Mouse (Mus musculus) liver, embryonic 18 days (tissue): ENCODE data around the gene Scyl1. TPM values are rescaled to one million over a fixed set of nuclear protein-coding genes. Genes with fewer than 3 reads are reported as not detected.

Source experiments
- polyA plus RNA-seq: library from polyadenylated mRNA; depleted of rRNA; stranded (reverse); fragments of >200 nt; gene quantifications from 2 replicates; pipeline ENCODE4 v1.2.3, GENCODE M21; 2012; rRNA removed

Scyl1 gene
- 28.7 and 29.1 TPM in 2 replicates for polyA plus RNA-seq

DNA sequence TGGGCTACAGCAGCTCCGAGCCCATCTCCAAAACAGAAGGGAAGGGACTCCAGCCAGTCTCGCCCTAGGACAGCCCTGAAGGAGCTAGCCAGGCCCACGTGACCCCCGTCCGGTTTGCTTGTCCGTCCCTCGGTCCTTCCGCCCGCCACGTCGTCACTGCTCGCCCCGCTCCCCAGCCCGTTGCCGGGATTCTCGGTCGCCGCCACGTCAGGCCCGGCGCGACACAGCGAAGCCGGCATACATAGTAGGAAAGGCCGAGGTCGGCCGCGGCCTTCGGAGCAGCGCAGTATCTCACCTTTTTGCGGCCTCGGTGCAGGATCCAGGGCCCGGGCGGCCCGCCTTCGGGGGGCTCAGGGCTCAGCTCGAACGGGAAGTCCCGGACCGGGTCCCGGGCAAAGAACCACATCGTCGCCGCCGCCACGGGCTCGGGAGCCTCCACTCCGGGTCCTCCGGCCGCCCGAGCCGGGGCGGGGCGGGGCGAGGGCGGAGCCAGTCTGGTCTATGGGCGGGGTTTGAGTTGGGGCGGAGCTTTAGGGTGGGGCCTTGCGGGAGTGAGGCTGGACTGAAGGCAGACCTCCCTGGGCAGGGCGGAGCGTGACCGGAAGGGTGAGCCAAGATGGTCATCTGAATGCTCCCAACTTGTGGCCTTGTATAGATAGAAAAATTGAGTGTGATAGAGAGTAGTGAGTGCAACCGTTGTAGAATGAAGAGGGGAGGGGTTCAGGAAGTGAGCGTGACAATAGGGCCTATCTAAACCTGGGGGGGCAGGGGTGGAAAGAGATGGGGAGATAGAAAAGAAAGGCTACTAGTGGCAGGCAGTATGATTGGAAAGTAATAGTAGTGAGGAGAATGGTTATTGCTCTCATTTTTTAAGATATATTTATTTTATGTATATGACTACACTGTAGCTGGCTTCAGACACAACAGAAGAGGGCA lies at the start of gene Scyl1:
TSS of gene Scyl1 (minus strand) at position 495 of the 936 bp plus-strand sequence.

DNA sequence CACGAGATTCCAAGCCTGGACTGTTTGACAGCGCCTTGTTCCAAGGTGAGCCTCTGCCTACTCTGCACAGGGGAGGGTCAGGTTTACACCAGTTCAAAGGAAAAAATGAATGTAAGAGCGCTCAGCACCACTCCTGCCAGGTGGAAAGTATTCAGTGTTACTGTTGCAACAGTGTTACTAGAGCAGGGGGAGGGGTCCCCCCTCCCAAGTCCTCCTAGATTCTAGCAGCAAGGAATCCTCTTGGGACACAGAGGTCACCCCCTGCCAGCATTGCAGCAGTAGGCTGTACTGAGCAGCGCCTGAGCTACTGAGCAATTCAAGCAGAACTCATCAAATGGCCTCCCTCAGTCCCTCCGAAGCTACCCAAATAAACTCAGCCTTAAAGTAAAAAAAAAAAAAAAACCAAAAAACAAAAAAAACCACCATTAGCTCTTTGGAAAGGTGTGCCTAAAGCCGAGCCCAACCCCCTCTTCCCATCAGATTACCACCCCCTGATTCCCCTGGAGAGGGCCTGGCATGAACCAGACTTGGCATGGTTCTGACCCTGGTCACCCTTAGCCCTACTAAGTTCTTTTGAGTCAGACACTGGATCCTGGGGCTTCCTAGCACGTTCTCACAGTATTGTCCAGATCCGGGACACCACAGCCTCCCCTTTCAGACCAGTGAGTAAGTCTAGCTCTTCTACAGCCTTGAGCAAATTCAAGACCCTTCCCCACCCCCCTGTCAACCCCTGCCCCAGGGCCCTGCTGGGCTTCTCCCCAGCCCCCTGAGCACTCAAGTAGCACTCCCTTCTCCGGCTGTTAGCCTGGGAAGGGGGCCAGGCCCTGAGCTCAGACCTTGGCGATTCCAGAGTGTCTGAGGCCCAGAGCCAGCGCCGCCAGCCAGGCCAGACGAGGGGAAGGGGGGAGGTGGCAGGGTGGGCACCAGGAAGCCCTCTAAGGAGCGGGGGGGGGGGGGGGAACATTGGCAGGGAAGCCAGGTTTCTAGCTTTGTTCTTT lies 30.6 kb downstream of the Scyl1 start, which contains the start of gene Ltbp3:
TSS of gene Ltbp3 (plus strand) at position 585 of the 998 bp plus-strand sequence.

DNA sequence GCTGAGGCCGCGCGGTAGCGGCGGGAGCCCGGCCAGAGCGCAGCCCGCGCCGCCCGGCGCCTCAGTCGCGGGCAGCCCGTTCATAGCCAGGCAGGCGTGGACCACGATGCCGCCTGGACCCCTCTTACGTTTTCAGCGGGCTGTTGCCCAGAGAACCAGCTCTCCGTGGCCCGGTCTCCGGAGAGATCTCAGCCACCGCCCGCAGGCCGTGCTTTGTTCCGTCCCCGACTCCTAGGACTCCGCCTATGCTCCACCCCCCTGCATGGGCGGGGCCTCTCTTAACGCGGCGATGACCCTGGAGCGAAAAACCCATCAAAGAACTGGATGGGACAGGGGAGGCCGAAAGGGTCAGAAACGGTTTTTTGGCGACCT lies 41.8 kb downstream of the Scyl1 start, which contains the start of gene Fam89b:
TSS of gene Fam89b (minus strand) at position 210 of the 372 bp plus-strand sequence.

DNA sequence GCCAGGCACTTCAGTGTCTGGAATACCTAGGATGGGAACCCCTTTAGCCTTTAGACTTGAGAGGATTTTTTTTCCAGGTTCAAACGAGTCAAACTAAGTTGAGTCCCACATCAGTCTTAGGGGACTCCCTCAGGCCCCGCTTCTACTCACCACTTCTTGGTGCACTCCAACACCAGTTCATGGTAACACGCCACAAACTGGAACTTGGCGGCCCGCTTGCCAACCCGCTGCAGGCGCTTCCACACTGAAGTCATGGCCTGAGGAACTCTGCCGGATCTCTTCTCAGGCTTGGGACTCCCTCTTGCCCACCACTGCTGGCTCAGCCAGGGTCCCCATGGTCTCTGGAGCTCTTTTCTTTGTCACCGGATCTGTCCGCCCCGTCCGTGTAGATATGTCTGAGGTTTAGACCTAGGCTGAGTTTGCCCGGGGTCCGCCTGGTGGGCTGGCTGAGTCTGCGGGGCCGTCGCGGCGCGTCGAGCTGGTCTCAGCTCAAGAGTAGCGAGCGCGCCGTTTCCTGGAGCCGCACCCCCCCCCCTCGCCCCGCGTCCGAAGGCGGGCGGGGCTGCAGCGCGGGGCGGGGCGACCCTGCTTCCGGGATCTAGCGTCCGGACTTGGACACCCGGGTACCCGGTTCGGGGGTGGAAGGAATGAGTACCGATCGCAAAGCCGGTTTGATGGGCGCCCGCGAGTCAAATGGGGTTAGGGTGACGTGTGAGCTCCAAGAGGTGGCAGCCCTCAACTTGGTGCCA lies 45.3 kb downstream of the Scyl1 start, which contains the start of gene Ehbp1l1:
TSS of gene Ehbp1l1 (minus strand) at position 551 of the 749 bp plus-strand sequence.

Other genes starting within 250 kb of the Scyl1 start
- 0.04 and 0.05 TPM in 2 replicates for gene Ovol1, start 210.8 kb downstream of the Scyl1 start, polyA plus RNA-seq
- 2.0 and 2.5 TPM in 2 replicates for gene Ap5b1, start 203.4 kb downstream of the Scyl1 start, polyA plus RNA-seq
- 55.8 and 61.9 TPM in 2 replicates for gene Rnaseh2c, start 169.5 kb downstream of the Scyl1 start, polyA plus RNA-seq
- 23.7 and 30.7 TPM in 2 replicates for gene Kat5, start 161.2 kb downstream of the Scyl1 start, polyA plus RNA-seq
- 16.8 and 17.9 TPM in 2 replicates for gene Rela, start 133.9 kb downstream of the Scyl1 start, polyA plus RNA-seq
- gene Sipa1, start 107.7 kb downstream of the Scyl1 start, polyA plus RNA-seq: 21.9 and 28.0 TPM in 2 replicates
- gene Map3k11, start 82.7 kb downstream of the Scyl1 start, polyA plus RNA-seq: 14.1 and 14.8 TPM in 2 replicates
- gene Pcnx3, start 82.5 kb downstream of the Scyl1 start, polyA plus RNA-seq: 12.6 and 16.7 TPM in 2 replicates
- gene Kcnk7, start 67.1 kb downstream of the Scyl1 start, polyA plus RNA-seq: 0.02 TPM in 2 replicates
- 46.5 and 51.9 TPM in 2 replicates for gene Ehbp1l1, start 45.1 kb downstream of the Scyl1 start, polyA plus RNA-seq
- gene Fam89b, start 41.8 kb downstream of the Scyl1 start, polyA plus RNA-seq: 27.2 and 28.2 TPM in 2 replicates
- gene Ltbp3, start 30.5 kb downstream of the Scyl1 start, polyA plus RNA-seq: 3.3 and 3.8 TPM in 2 replicates
- 5.5 and 6.7 TPM in 2 replicates for gene Frmd8, start 103.9 kb upstream of the Scyl1 start, polyA plus RNA-seq
- gene Slc25a45, start 106.4 kb upstream of the Scyl1 start, polyA plus RNA-seq: 10.8 and 11.3 TPM in 2 replicates
- gene Tigd3, start 122.7 kb upstream of the Scyl1 start, polyA plus RNA-seq: 1.1 and 1.4 TPM in 2 replicates
- gene Dpf2, start 141.6 kb upstream of the Scyl1 start, polyA plus RNA-seq: 31.6 and 33.1 TPM in 2 replicates
- 3.1 and 3.5 TPM in 2 replicates for gene Cdc42ep2, start 153.4 kb upstream of the Scyl1 start, polyA plus RNA-seq
- 32.2 and 32.9 TPM in 2 replicates for gene Pola2, start 192.8 kb upstream of the Scyl1 start, polyA plus RNA-seq
- gene Slc22a20, start 214.7 kb upstream of the Scyl1 start, polyA plus RNA-seq: 0.05 and 0.07 TPM in 2 replicates
- gene Capn1, start 244.5 kb upstream of the Scyl1 start, polyA plus RNA-seq: 16.0 and 18.9 TPM in 2 replicates